Mouse (Mus musculus) cerebellum, adult 9-10 months (tissue): ENCODE measurements around the gene Pigr.

Experiments used
- DNase-seq: peaks from one replicate; pipeline ENCODE4 v3.0.0; 2022

Pigr gene

GRCm38 (mm10) chr1:130826448-130826847, at the start of gene Pigr:
TSS of gene Pigr (plus strand) at chr1:130826684.
- no peak for DNase-seq

- no peak for DNase-seq
Observed at GRCm38 (mm10) chr1:130779867-130780266, 46.6 kb upstream of the Pigr start.

- DNase-seq, result peak; percentile 12
Observed at GRCm38 (mm10) chr1:130784054-130784453, 42.4 kb upstream of the Pigr start.

- DNase-seq, result no peak
Observed at GRCm38 (mm10) chr1:130787001-130787400, 39.5 kb upstream of the Pigr start.

- no peak for DNase-seq
Observed at GRCm38 (mm10) chr1:130789512-130790451, 36.7 kb upstream of the Pigr start.

- no peak for DNase-seq
Observed at GRCm38 (mm10) chr1:130795331-130795730, 31.2 kb upstream of the Pigr start.

- peak; percentile 40 for DNase-seq
Observed at GRCm38 (mm10) chr1:130796967-130797684, 29.4 kb upstream of the Pigr start.

- DNase-seq, result no peak
Observed at GRCm38 (mm10) chr1:130798037-130798436, 28.4 kb upstream of the Pigr start.

GRCm38 (mm10) chr1:130798551-130798950, 27.9 kb upstream of the Pigr start:
- no peak for DNase-seq

GRCm38 (mm10) chr1:130799399-130799798, 27.1 kb upstream of the Pigr start:
- no peak for DNase-seq

- DNase-seq, result no peak
Observed at GRCm38 (mm10) chr1:130800602-130801001, 25.9 kb upstream of the Pigr start, which contains the start of gene Fcamr. TSS of gene Fcamr (plus strand) at chr1:130800902.

- DNase-seq, result no peak
Observed at GRCm38 (mm10) chr1:130801511-130801910, 25.0 kb upstream of the Pigr start.

GRCm38 (mm10) chr1:130802976-130803375, 23.5 kb upstream of the Pigr start:
- DNase-seq, result no peak

GRCm38 (mm10) chr1:130804279-130804678, 22.2 kb upstream of the Pigr start:
- no peak for DNase-seq

GRCm38 (mm10) chr1:130810906-130811305, 15.6 kb upstream of the Pigr start:
- no peak for DNase-seq

- DNase-seq, result no peak
Observed at GRCm38 (mm10) chr1:130811316-130811715, 15.2 kb upstream of the Pigr start.

- DNase-seq, result no peak
Observed at GRCm38 (mm10) chr1:130819737-130820136, 6.7 kb upstream of the Pigr start.

GRCm38 (mm10) chr1:130820316-130821148, 6.0 kb upstream of the Pigr start:
- no peak for DNase-seq

GRCm38 (mm10) chr1:130821149-130821471, 5.4 kb upstream of the Pigr start:
- no peak for DNase-seq

- no peak for DNase-seq
Observed at GRCm38 (mm10) chr1:130821911-130822625, 4.4 kb upstream of the Pigr start.

GRCm38 (mm10) chr1:130828656-130829055, 2.2 kb downstream of the Pigr start:
- no peak for DNase-seq
